Mouse (Mus musculus): ENCODE results near the gene Gm5414. TPM values are rescaled to one million over a fixed set of nuclear protein-coding genes. Genes with fewer than 3 reads are reported as not detected.
A peak's percentile ranks its signal among the peaks of the same experiment; 100 is the strongest.

Gm5414 gene
- polyA plus RNA-seq (2012; ENCODE audit: insufficient read depth, low replicate concordance) = not detected in 2 replicates

GRCm38 (mm10) chr15:101627884-101628283 lies at the start of gene Gm5414:
TSS of gene Gm5414 (minus strand) at chr15:101628188.
- H3K4me3 ChIP-seq (replicated peaks) = no peak within 1 kb of the TSS
- H3K4me1 ChIP-seq = no peaks in the 10 kb centered on the region
- TF ChIP-seq FLI1 (IDR thresholded peaks at IDR 0.05; ENCODE audit: low read length) (no peak), GATA1 (IDR thresholded peaks at IDR 0.05; ENCODE audit: borderline replicate concordance, low read length) (no peak)
- H3K36me3 ChIP-seq (replicated peaks; ENCODE audit: low read length) = no peaks in the 10 kb centered on the region
- peaks cover 15% of the 10 kb centered on the region for H3K27me3 ChIP-seq (replicated peaks)
- H3K9me3 ChIP-seq = no peaks in the 10 kb centered on the region

- Histone ChIP-seq H3K9me3 (no peaks in the 10 kb centered on the region), H3K4me1 (no peaks in the 10 kb centered on the region), H3K27me3 (replicated peaks) (peaks cover 6% of the 10 kb centered on the region), H3K4me3 (replicated peaks) (no peak overlapping the region), H3K36me3 (replicated peaks; ENCODE audit: low read length) (no peaks in the 10 kb centered on the region)
- no peak for TF ChIP-seq GATA1 (IDR thresholded peaks at IDR 0.05; ENCODE audit: borderline replicate concordance, low read length)
- no peak for TF ChIP-seq FLI1 (IDR thresholded peaks at IDR 0.05; ENCODE audit: low read length)
Observed at GRCm38 (mm10) chr15:101675978-101676377, 48.0 kb upstream of the Gm5414 start.

GRCm38 (mm10) chr15:101652736-101653265 lies 24.8 kb upstream of the Gm5414 start:
- TF ChIP-seq FLI1 (IDR thresholded peaks at IDR 0.05; ENCODE audit: low read length) = no peak
- TF ChIP-seq GATA1 (IDR thresholded peaks at IDR 0.05; ENCODE audit: borderline replicate concordance, low read length) = no peak
- Histone ChIP-seq H3K4me1 (no peaks in the 10 kb centered on the region), H3K9me3 (no peaks in the 10 kb centered on the region; the same call in 1 of the 2 replicates), H3K4me3 (replicated peaks) (no peak overlapping the region), H3K27me3 (replicated peaks) (peaks cover 3% of the 10 kb centered on the region), H3K36me3 (replicated peaks; ENCODE audit: low read length) (no peaks in the 10 kb centered on the region)

GRCm38 (mm10) chr15:101647280-101647679 lies 19.3 kb upstream of the Gm5414 start, which contains the start of gene Gm5478:
TSS of gene Gm5478 (minus strand) at chr15:101647380.
- Histone ChIP-seq H3K4me1 (no peaks in the 10 kb centered on the region), H3K36me3 (replicated peaks; ENCODE audit: low read length) (no peaks in the 10 kb centered on the region)
- TF ChIP-seq GATA1 (IDR thresholded peaks at IDR 0.05; ENCODE audit: borderline replicate concordance, low read length) = no peak
- TF ChIP-seq FLI1 (IDR thresholded peaks at IDR 0.05; ENCODE audit: low read length) = no peak

GRCm38 (mm10) chr15:101599123-101599522 lies 28.9 kb downstream of the Gm5414 start:
- H3K36me3 ChIP-seq (replicated peaks; ENCODE audit: low read length) = no peaks in the 10 kb centered on the region
- H3K4me3 ChIP-seq (replicated peaks) = no peak overlapping the region
- H3K9me3 ChIP-seq = peaks cover 7% of the 10 kb centered on the region
- H3K4me1 ChIP-seq = no peaks in the 10 kb centered on the region
- no peak for TF ChIP-seq FLI1 (IDR thresholded peaks at IDR 0.05; ENCODE audit: low read length)
- no peak for TF ChIP-seq GATA1 (IDR thresholded peaks at IDR 0.05; ENCODE audit: borderline replicate concordance, low read length)
- H3K27me3 ChIP-seq (replicated peaks) = peaks cover 8% of the 10 kb centered on the region

More at GRCm38 (mm10) chr15:101647280-101647679, 19.3 kb upstream of the Gm5414 start, which contains the start of gene Gm5478:
- Histone ChIP-seq H3K4me3 (replicated peaks) (no peak within 1 kb of the TSS), H3K9me3 (no peaks in the 10 kb centered on the region), H3K27me3 (replicated peaks) (peaks cover 9% of the 10 kb centered on the region)

GRCm38 (mm10) chr15:101588216-101588615 lies 39.8 kb downstream of the Gm5414 start:
- Histone ChIP-seq H3K4me1 (no peaks in the 10 kb centered on the region), H3K4me3 (replicated peaks) (no peak overlapping the region)

GRCm38 (mm10) chr15:101584456-101584855 lies 43.5 kb downstream of the Gm5414 start:
- Histone ChIP-seq H3K4me1 (no peaks in the 10 kb centered on the region), H3K4me3 (replicated peaks) (peak overlapping the region; percentile 1), H3K9me3 (no peaks in the 10 kb centered on the region), H3K36me3 (replicated peaks; ENCODE audit: low read length) (no peaks in the 10 kb centered on the region), H3K27me3 (replicated peaks) (peaks cover 33% of the 10 kb centered on the region)
- TF ChIP-seq GATA1 (IDR thresholded peaks at IDR 0.05; ENCODE audit: borderline replicate concordance, low read length) = no peak

More at GRCm38 (mm10) chr15:101588216-101588615, 39.8 kb downstream of the Gm5414 start:
- H3K9me3 ChIP-seq = no peaks in the 10 kb centered on the region
- no peaks in the 10 kb centered on the region for H3K36me3 ChIP-seq (replicated peaks; ENCODE audit: low read length)
- TF ChIP-seq GATA1 (IDR thresholded peaks at IDR 0.05; ENCODE audit: borderline replicate concordance, low read length) (no peak), FLI1 (IDR thresholded peaks at IDR 0.05; ENCODE audit: low read length) (no peak)
- H3K27me3 ChIP-seq (replicated peaks) = peaks cover 20% of the 10 kb centered on the region

GRCm38 (mm10) chr15:101583211-101583965 lies 44.6 kb downstream of the Gm5414 start:
- no peaks in the 10 kb centered on the region for H3K4me1 ChIP-seq
- H3K27me3 ChIP-seq (replicated peaks) = peaks cover 33% of the 10 kb centered on the region
- no peaks in the 10 kb centered on the region for H3K9me3 ChIP-seq
- H3K36me3 ChIP-seq (replicated peaks; ENCODE audit: low read length) = no peaks in the 10 kb centered on the region
- no peak overlapping the region for H3K4me3 ChIP-seq (replicated peaks)
- TF ChIP-seq GATA1 (IDR thresholded peaks at IDR 0.05; ENCODE audit: borderline replicate concordance, low read length) (no peak), FLI1 (IDR thresholded peaks at IDR 0.05; ENCODE audit: low read length) (no peak)

GRCm38 (mm10) chr15:101581701-101582100 lies 46.3 kb downstream of the Gm5414 start:
- Histone ChIP-seq H3K27me3 (replicated peaks) (peaks cover 22% of the 10 kb centered on the region), H3K36me3 (replicated peaks; ENCODE audit: low read length) (no peaks in the 10 kb centered on the region), H3K4me1 (no peaks in the 10 kb centered on the region), H3K4me3 (replicated peaks) (no peak overlapping the region), H3K9me3 (no peaks in the 10 kb centered on the region)
- TF ChIP-seq GATA1 (IDR thresholded peaks at IDR 0.05; ENCODE audit: borderline replicate concordance, low read length) (no peak), FLI1 (IDR thresholded peaks at IDR 0.05; ENCODE audit: low read length) (no peak)

- Histone ChIP-seq H3K9me3 (no peaks in the 10 kb centered on the region), H3K36me3 (replicated peaks; ENCODE audit: low read length) (no peaks in the 10 kb centered on the region), H3K4me1 (no peaks in the 10 kb centered on the region), H3K27me3 (replicated peaks) (peaks cover 34% of the 10 kb centered on the region), H3K4me3 (replicated peaks) (no peak overlapping the region)
- TF ChIP-seq GATA1 (IDR thresholded peaks at IDR 0.05; ENCODE audit: borderline replicate concordance, low read length) (no peak), FLI1 (IDR thresholded peaks at IDR 0.05; ENCODE audit: low read length) (no peak)
Observed at GRCm38 (mm10) chr15:101575506-101575905, 52.5 kb downstream of the Gm5414 start.

Other genes starting within 250 kb of the Gm5414 start
- gene Krt7, start 217.1 kb downstream of the Gm5414 start, polyA plus RNA-seq (2012; ENCODE audit: insufficient read depth, low replicate concordance) = not detected in 2 replicates
- not detected in 2 replicates for gene Krt87, start 189.4 kb downstream of the Gm5414 start, polyA plus RNA-seq (2012; ENCODE audit: insufficient read depth, low replicate concordance)
- gene Krt88, start 180.4 kb downstream of the Gm5414 start, polyA plus RNA-seq (2012; ENCODE audit: insufficient read depth, low replicate concordance) = 2.8 TPM in 1 of 2 replicates, not detected in the other
- not detected in 2 replicates for gene Krt81, start 164.4 kb downstream of the Gm5414 start, polyA plus RNA-seq (2012; ENCODE audit: insufficient read depth, low replicate concordance)
- gene Krt86, start 154.7 kb downstream of the Gm5414 start, polyA plus RNA-seq (2012; ENCODE audit: insufficient read depth, low replicate concordance) = not detected in 2 replicates
- gene Krt83, start 136.7 kb downstream of the Gm5414 start, polyA plus RNA-seq (2012; ENCODE audit: insufficient read depth, low replicate concordance) = not detected in 2 replicates
- gene Gm49425, start 110.9 kb downstream of the Gm5414 start, polyA plus RNA-seq (2012; ENCODE audit: insufficient read depth, low replicate concordance) = not detected in 2 replicates
- gene Krt84, start 95.4 kb downstream of the Gm5414 start, polyA plus RNA-seq (2012; ENCODE audit: insufficient read depth, low replicate concordance) = not detected in 2 replicates
- gene Krt82, start 77.5 kb downstream of the Gm5414 start, polyA plus RNA-seq (2012; ENCODE audit: insufficient read depth, low replicate concordance) = not detected in 2 replicates
- not detected in 2 replicates for gene Krt90, start 65.2 kb downstream of the Gm5414 start, polyA plus RNA-seq (2012; ENCODE audit: insufficient read depth, low replicate concordance)
- gene Krt75, start 54.3 kb downstream of the Gm5414 start, polyA plus RNA-seq (2012; ENCODE audit: insufficient read depth, low replicate concordance) = not detected in 2 replicates
- gene Gm5478, start 19.2 kb upstream of the Gm5414 start, polyA plus RNA-seq (2012; ENCODE audit: insufficient read depth, low replicate concordance) = not detected in 2 replicates
- gene Krt6b, start 52.1 kb upstream of the Gm5414 start, polyA plus RNA-seq (2012; ENCODE audit: insufficient read depth, low replicate concordance) = not detected in 2 replicates
- gene Krt6a, start 66.1 kb upstream of the Gm5414 start, polyA plus RNA-seq (2012; ENCODE audit: insufficient read depth, low replicate concordance) = 0.03 TPM in 1 of 2 replicates, not detected in the other
- not detected in 2 replicates for gene Krt5, start 84.7 kb upstream of the Gm5414 start, polyA plus RNA-seq (2012; ENCODE audit: insufficient read depth, low replicate concordance)
- gene Krt71, start 114.9 kb upstream of the Gm5414 start, polyA plus RNA-seq (2012; ENCODE audit: insufficient read depth, low replicate concordance) = not detected in 2 replicates
- not detected in 2 replicates for gene Krt72, start 158.3 kb upstream of the Gm5414 start, polyA plus RNA-seq (2012; ENCODE audit: insufficient read depth, low replicate concordance)
- gene Krt73, start 174.2 kb upstream of the Gm5414 start, polyA plus RNA-seq (2012; ENCODE audit: insufficient read depth, low replicate concordance) = not detected in 2 replicates
- not detected in 2 replicates for gene Krt2, start 190.0 kb upstream of the Gm5414 start, polyA plus RNA-seq (2012; ENCODE audit: insufficient read depth, low replicate concordance)
- gene Krt1, start 222.6 kb upstream of the Gm5414 start, polyA plus RNA-seq (2012; ENCODE audit: insufficient read depth, low replicate concordance) = not detected in 2 replicates
- gene Krt77, start 241.5 kb upstream of the Gm5414 start, polyA plus RNA-seq (2012; ENCODE audit: insufficient read depth, low replicate concordance) = not detected in 2 replicates